Mouse (Mus musculus): ENCODE data around the gene Olfr693.
"Not testable (repeated sequence)": the region's sequence is repeated elsewhere in the genome, so short reads cannot be mapped to it uniquely, and the experiment has no call there.

Olfr693 gene

GRCm38 (mm10) chr7:106680484-106680883 is at the start of gene Olfr693:
Gene Olfr693, minus strand, starts transcription at chr7:106680584.
- DNase-seq: no peak

GRCm38 (mm10) chr7:106725654-106726053 is 45.3 kb upstream of the Olfr693 start:
- not testable (repeated sequence) for DNase-seq

GRCm38 (mm10) chr7:106716296-106716695 is 35.9 kb upstream of the Olfr693 start, which contains the start of gene Olfr695:
Gene Olfr695, minus strand, starts transcription at chr7:106716396.
- DNase-seq: no peak

GRCm38 (mm10) chr7:106711463-106711862 is 31.1 kb upstream of the Olfr693 start:
- no peak for DNase-seq

- DNase-seq: not testable (repeated sequence)
Measured at GRCm38 (mm10) chr7:106707705-106708104, 27.3 kb upstream of the Olfr693 start.

GRCm38 (mm10) chr7:106696891-106697290 is 16.5 kb upstream of the Olfr693 start:
- DNase-seq: no peak

GRCm38 (mm10) chr7:106692976-106693375 is 12.6 kb upstream of the Olfr693 start:
- no peak for DNase-seq

- no peak for DNase-seq
Measured at GRCm38 (mm10) chr7:106691714-106692113, 11.3 kb upstream of the Olfr693 start, which contains the start of gene Olfr694. Gene Olfr694, minus strand, starts transcription at chr7:106691814.

- DNase-seq: no peak
Measured at GRCm38 (mm10) chr7:106685382-106685781, 5.0 kb upstream of the Olfr693 start.

- DNase-seq: no peak
Measured at GRCm38 (mm10) chr7:106652344-106652652, 28.1 kb downstream of the Olfr693 start.

GRCm38 (mm10) chr7:106651555-106652343 is 28.6 kb downstream of the Olfr693 start:
- no peak for DNase-seq

- DNase-seq: no peak
Measured at GRCm38 (mm10) chr7:106649774-106650173, 30.6 kb downstream of the Olfr693 start.

GRCm38 (mm10) chr7:106645261-106645660 is 35.1 kb downstream of the Olfr693 start:
- no peak for DNase-seq

- no peak for DNase-seq
Measured at GRCm38 (mm10) chr7:106644222-106644870, 36.0 kb downstream of the Olfr693 start.

- no peak for DNase-seq
Measured at GRCm38 (mm10) chr7:106640839-106641238, 39.5 kb downstream of the Olfr693 start.

GRCm38 (mm10) chr7:106635560-106635959 is 44.8 kb downstream of the Olfr693 start:
- no peak for DNase-seq
